Mouse (Mus musculus) C2C12 (cell line): ENCODE data around the gene Ugt1a10. TPM values are rescaled to one million over a fixed set of nuclear protein-coding genes. Genes with fewer than 3 reads are reported as not detected.

Experiments used
- H3K27me3 ChIP-seq: one replicate; pipeline ENCODE4 v1.6.1; 2011; ENCODE audit not compliant: control insufficient read depth, insufficient read depth, insufficient read length
- H3K36me3 ChIP-seq: one replicate; pipeline ENCODE4 v1.6.1; 2011; ENCODE audit not compliant: control insufficient read depth, insufficient read depth
- H3K4me3 ChIP-seq: one replicate; pipeline ENCODE4 v1.5.1; 2011; ENCODE audit warnings: mild to moderate bottlenecking, control low read depth; ENCODE audit not compliant: poor library complexity, insufficient read depth, severe bottlenecking
- H3K79me2 ChIP-seq: one replicate; pipeline ENCODE4 v1.6.1; 2011; ENCODE audit not compliant: control insufficient read depth, insufficient read depth
- H3K79me3 ChIP-seq: one replicate; pipeline ENCODE4 v1.6.1; 2011; ENCODE audit warnings: low read depth, control low read depth
- H3ac ChIP-seq: one replicate; pipeline ENCODE3; 2011; ENCODE audit warnings: low read depth; ENCODE audit not compliant: control insufficient read depth, insufficient read length
- CEBPB ChIP-seq: IDR thresholded peaks from one replicate; pipeline ENCODE4 v1.6.1; 2011; ENCODE audit warnings: low read depth, mild to moderate bottlenecking, control low read depth, moderate library complexity
- CTCF ChIP-seq: IDR thresholded peaks from one replicate; pipeline ENCODE4 v1.5.1; 2011; ENCODE audit not compliant: control insufficient read depth, insufficient read depth, insufficient read length
- FOSL1 ChIP-seq: IDR thresholded peaks from one replicate; pipeline ENCODE4 v1.8.0; 2011; ENCODE audit warnings: mild to moderate bottlenecking, low read length; ENCODE audit not compliant: poor library complexity, insufficient read depth, severe bottlenecking
- MAX ChIP-seq: IDR thresholded peaks from one replicate; pipeline ENCODE4 v1.6.1; 2011; ENCODE audit warnings: mild to moderate bottlenecking, control low read depth
- MYOD1 ChIP-seq: IDR thresholded peaks from one replicate; pipeline ENCODE4 v1.6.1; 2011; ENCODE audit warnings: low read depth; ENCODE audit not compliant: control insufficient read depth, insufficient read length
- MYOG ChIP-seq: IDR thresholded peaks from one replicate; pipeline ENCODE4 v1.6.1; 2011; ENCODE audit not compliant: control insufficient read depth, insufficient read length; ENCODE audit errors: extremely low read depth
- USF1 ChIP-seq: IDR thresholded peaks from one replicate; pipeline ENCODE4 v1.6.1; 2011; ENCODE audit warnings: low read depth, mild to moderate bottlenecking, control low read depth, moderate library complexity
- microRNA-seq: library from miRNA; unstranded; fragments of <30 nt; microRNA quantifications from one replicate; pipeline ENCODE4, GENCODE M21; 2019; ENCODE audit warnings: borderline microRNAs expressed
- polyA plus RNA-seq: library from polyadenylated mRNA; unstranded; fragments of >200 nt; fragmentation: generic; extraction: Trizol; gene quantifications from one replicate; pipeline ENCODE4 v1.2.1, GENCODE M21; 2012; ENCODE audit warnings: missing spikeins

The Ugt1a10 gene
- polyA plus RNA-seq, 1 experiment: not detected

DNA sequence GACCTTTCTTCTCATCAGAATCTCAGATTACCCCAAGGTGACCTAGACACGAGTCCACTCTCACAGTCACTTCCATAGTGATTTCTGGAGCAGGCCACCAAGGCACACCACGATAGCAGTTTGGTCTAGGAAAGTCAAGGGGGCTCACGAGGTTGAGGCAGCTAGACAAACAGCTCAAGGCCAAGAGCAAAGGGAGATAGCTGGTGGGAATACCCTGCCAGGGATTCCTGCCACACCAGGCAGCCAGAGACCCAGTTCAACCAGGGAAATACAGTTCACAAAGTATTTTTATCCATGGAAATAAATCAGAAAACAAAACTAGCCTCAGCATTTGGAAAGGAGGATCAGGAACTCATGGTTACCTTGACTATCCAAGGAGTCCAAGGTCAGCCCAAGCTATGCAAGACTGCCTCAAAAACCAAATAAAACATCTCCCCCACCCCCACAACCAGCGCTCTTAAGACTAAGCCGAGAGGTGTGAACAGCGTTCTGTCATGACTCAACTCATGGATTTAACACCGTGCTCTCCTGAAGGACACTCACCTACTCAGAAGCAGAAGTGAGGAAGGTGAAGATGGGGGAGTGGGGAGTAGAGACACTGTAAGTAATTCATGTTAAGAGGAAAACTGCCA lies 209.2 kb downstream of the Ugt1a10 start:
- peaks cover 62% of the 10 kb centered on the region for H3K79me2 ChIP-seq
- H3ac ChIP-seq: no peak overlapping the region
- peaks cover 9% of the 10 kb centered on the region for H3K79me3 ChIP-seq
- peaks cover 84% of the 10 kb centered on the region for H3K36me3 ChIP-seq
- TF ChIP-seq CEBPB (no peak), FOSL1 (no peak), MAX (no peak), CTCF (no peak), USF1 (no peak), MYOG (no peak), MYOD1 (no peak)
- no peaks in the 10 kb centered on the region for H3K27me3 ChIP-seq
- no peak overlapping the region for H3K4me3 ChIP-seq

DNA sequence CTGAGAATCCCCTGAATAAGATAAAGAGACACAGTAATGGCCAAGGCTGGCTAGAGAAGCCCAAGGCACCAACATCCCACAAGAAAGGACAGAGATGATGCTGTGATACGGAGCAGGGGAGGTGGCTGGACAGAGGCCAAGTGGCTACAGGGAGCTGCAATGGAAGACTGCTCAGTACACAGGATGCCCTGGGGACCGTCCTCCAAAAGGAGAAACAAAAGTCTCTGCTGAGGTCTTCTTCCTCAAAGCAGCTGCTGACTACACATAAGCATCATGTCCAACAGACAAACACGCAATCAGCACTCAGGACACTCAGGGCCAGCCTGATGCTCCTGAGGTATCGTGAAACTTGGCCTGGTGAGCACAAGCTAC lies 209.7 kb downstream of the Ugt1a10 start:
- H3K79me3 ChIP-seq: peaks cover 9% of the 10 kb centered on the region
- TF ChIP-seq CEBPB (no peak), CTCF (no peak), MAX (no peak), MYOD1 (no peak), MYOG (no peak), USF1 (no peak), FOSL1 (no peak)
- H3K79me2 ChIP-seq: peaks cover 62% of the 10 kb centered on the region
- no peak overlapping the region for H3K4me3 ChIP-seq
- no peaks in the 10 kb centered on the region for H3K27me3 ChIP-seq
- H3ac ChIP-seq: no peak overlapping the region
- H3K36me3 ChIP-seq: peaks cover 89% of the 10 kb centered on the region

DNA sequence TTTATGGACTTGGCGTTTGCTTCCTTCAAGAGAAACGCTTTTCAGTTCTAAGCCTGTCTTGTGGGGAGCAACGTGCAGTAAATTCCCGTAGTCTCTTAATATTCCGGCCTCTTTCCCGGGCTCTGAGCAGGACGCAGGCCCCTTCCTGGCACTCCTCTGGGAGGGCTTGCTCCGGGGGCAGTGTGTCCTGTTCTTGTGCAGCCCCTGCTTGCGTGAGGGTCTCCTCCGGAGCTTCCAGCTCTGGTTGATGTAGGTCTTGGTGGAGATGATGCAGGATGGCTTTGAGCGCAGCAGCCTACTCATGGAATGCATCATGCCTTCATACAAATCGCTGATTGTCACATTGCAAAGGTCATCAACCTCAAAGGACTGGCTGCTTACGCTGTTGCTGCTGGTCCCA lies 210.9 kb downstream of the Ugt1a10 start:
- no peaks in the 10 kb centered on the region for H3K27me3 ChIP-seq
- peaks cover 62% of the 10 kb centered on the region for H3K79me2 ChIP-seq
- H3K79me3 ChIP-seq: peaks cover 9% of the 10 kb centered on the region
- TF ChIP-seq MYOD1 (no peak), MYOG (no peak)
- peaks cover 93% of the 10 kb centered on the region for H3K36me3 ChIP-seq
- H3K4me3 ChIP-seq: no peak overlapping the region
- H3ac ChIP-seq: no peak overlapping the region

DNA sequence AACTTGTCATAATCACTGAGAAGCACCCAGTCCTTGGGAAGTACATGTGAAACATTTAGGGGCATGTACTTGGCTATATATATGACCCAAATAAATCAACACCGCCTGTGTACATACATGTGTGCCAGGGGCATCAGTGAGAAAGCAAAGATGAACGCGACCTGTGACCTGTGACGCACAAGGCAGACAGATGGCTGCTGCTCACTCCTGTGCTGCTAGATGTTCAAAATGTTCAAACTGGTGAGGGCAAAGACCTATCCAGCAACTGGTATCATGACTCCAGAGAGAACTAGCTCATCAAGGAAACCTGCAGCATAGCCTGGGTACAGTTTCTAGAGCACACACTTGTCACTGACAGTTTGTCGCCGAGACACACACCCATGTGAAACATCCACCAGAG lies 212.3 kb downstream of the Ugt1a10 start:
- TF ChIP-seq CEBPB: no peak
- no peak for TF ChIP-seq MYOD1
- TF ChIP-seq MAX: no peak
- TF ChIP-seq USF1: no peak
- TF ChIP-seq MYOG: no peak
- TF ChIP-seq FOSL1: no peak
- no peak overlapping the region for H3K4me3 ChIP-seq
- peaks cover 9% of the 10 kb centered on the region for H3K79me3 ChIP-seq
- no peaks in the 10 kb centered on the region for H3K27me3 ChIP-seq
- H3K79me2 ChIP-seq: peaks cover 64% of the 10 kb centered on the region
- peaks cover 92% of the 10 kb centered on the region for H3K36me3 ChIP-seq
- H3ac ChIP-seq: no peak overlapping the region

DNA sequence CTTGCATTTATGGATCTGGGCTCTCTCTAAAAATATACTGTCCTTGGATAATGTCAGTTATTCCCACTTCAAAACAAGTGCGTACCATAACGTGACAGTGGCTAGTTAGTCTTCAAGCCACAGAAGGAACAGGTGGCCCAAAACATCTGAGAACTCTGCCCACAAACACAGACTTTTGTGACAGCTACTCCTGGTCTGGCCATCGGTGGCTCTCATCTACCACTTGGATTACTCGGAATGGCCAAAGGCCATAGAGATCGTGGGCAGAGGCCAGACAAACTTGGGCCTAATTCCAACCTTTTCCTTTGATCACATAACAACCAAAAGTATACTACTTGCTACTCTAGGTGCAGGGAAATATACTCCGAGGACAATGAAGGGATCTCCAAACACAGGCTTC lies 212.9 kb downstream of the Ugt1a10 start:
- TF ChIP-seq MAX: no peak
- no peak for TF ChIP-seq USF1
- TF ChIP-seq CTCF: no peak
- no peak for TF ChIP-seq CEBPB
- TF ChIP-seq MYOD1: no peak
- no peak for TF ChIP-seq FOSL1
- no peak for TF ChIP-seq MYOG
- Histone ChIP-seq H3K4me3 (no peak overlapping the region), H3K79me3 (peaks cover 14% of the 10 kb centered on the region), H3K79me2 (peaks cover 67% of the 10 kb centered on the region), H3K27me3 (no peaks in the 10 kb centered on the region), H3ac (no peak overlapping the region), H3K36me3 (peaks cover 92% of the 10 kb centered on the region)

Small RNA genes lying within 50 kb of the gene (microRNA-seq; reads per million reads assigned to microRNA genes)
- gene Gm25198: not detected

Other genes with a start within 250 kb of the Ugt1a10 start
- 20.4 TPM for gene Dgkd, start 202.1 kb upstream of the Ugt1a10 start, polyA plus RNA-seq
- gene Usp40, start 46.8 kb upstream of the Ugt1a10 start, polyA plus RNA-seq: 9.3 TPM
- gene Ugt1a9, start 15.4 kb downstream of the Ugt1a10 start, polyA plus RNA-seq: not detected
- not detected for gene Ugt1a8, start 32.4 kb downstream of the Ugt1a10 start, polyA plus RNA-seq
- gene Ugt1a7c, start 39.7 kb downstream of the Ugt1a10 start, polyA plus RNA-seq: not detected
- gene Ugt1a6b, start 47.9 kb downstream of the Ugt1a10 start, polyA plus RNA-seq: not detected
- 1.3 TPM for gene Ugt1a6a, start 79.4 kb downstream of the Ugt1a10 start, polyA plus RNA-seq
- gene Ugt1a5, start 110.6 kb downstream of the Ugt1a10 start, polyA plus RNA-seq: not detected
- not detected for gene Ugt1a2, start 145.2 kb downstream of the Ugt1a10 start, polyA plus RNA-seq
- not detected for gene Dnajb3, start 150.4 kb downstream of the Ugt1a10 start, polyA plus RNA-seq
- not detected for gene Ugt1a1, start 156.6 kb downstream of the Ugt1a10 start, polyA plus RNA-seq
- gene Mroh2a, start 171.6 kb downstream of the Ugt1a10 start, polyA plus RNA-seq: 0.69 TPM
- 54.4 TPM for gene Hjurp, start 222.2 kb downstream of the Ugt1a10 start, polyA plus RNA-seq
- gene Trpm8, start 222.3 kb downstream of the Ugt1a10 start, polyA plus RNA-seq: 0.02 TPM